Comparison of ENCODE assay signal across 8 mouse cellular contexts in the genomic region with DNA sequence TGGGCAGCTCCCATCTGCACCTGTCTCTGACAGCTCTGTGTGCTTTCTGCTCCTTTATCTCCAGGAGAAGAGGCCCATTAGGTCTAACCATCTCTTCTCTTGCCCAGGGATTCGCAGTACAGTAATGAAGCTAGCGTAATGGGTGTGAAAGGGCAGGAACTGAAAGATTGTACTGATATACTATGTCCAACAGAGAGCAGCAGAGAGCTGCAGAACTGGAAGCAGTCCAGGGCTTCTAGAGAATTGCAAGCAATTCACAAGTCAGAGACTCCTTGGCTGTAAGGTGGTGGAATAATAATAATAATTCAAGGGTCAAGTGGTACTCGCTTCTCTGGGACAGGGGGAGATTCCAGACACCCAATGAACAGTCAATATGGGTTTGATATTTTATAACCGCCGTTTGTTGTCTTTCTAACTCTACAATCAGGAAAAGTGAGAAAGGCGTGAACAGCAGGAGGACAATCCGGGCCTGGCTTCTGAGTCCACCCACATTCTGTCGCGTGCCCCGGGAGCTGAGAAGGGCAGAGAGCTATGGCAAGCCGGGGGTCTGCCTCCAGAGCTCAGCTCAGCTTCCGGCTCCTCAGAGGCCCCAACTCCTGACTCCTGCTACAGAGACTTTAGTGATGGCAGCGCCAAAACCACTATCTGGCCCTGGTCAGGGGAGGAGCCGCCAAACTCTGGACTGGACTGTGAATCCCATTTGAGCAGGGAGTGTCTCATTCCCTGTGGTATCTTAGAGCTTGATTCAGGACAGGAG. TPM values are rescaled to one million over a fixed set of nuclear protein-coding genes. Genes with fewer than 3 reads are reported as not detected.
DNase-seq lines count a peak whose midpoint lies in the region; ATAC-seq and TF ChIP-seq lines count a peak whose summit lies in the region.

No protein-coding gene starts in this region.

- peak; percentile 65 for DNase-seq in Muller cell, postnatal 12 days (ENCODE audit: inconsistent ontology term)
- peak; percentile 68 to 82 for DNase-seq in cerebellum, adult 18-20 months
- DNase-seq in heart, postnatal 36 days, result peak; percentile 68 to 72
- DNase-seq in kidney, postnatal 4 days, result peak; percentile 65 to 74
- peak in 1 of 3 experiments; percentile 36 for DNase-seq in liver, embryonic 14.5 days (ENCODE audit: low read depth in 3 of 3, low spot score in 3 of 3)
- DNase-seq in neural tube, embryonic 11.5 days (ENCODE audit: low spot score), result peak; percentile 75
- DNase-seq in urinary bladder, postnatal 25 days (ENCODE audit: low spot score), result peak; percentile 52

- peak; percentile 62 for TF ChIP-seq CTCF in liver, embryonic 14.5 days (IDR thresholded peaks at IDR 0.05; ENCODE audit: low read depth)

- no peaks in the 10 kb centered on the region for H3K9me3 ChIP-seq in liver, embryonic 14.5 days (ENCODE audit: control insufficient read depth, low read length)
- H3K9me3 ChIP-seq in neural tube, embryonic 11.5 days (ENCODE audit: control insufficient read depth, low read length), result no peaks in the 10 kb centered on the region

- H3K4me3 ChIP-seq in liver, embryonic 14.5 days (ENCODE audit: insufficient read depth in 1 of 2, low read depth in 2 of 2, low read length in 2 of 2), result no peak overlapping the region
- no peak overlapping the region for H3K4me3 ChIP-seq in neural tube, embryonic 11.5 days (ENCODE audit: low read depth, low read length)

- H3K4me1 ChIP-seq in liver, embryonic 14.5 days (replicated peaks; ENCODE audit: control insufficient read depth in 2 of 2, insufficient read depth in 2 of 2, low read length in 1 of 2), result no peaks in the 10 kb centered on the region
- H3K4me1 ChIP-seq in neural tube, embryonic 11.5 days (ENCODE audit: control insufficient read depth, insufficient read depth, low read length), result no peaks in the 10 kb centered on the region

- H3K9ac ChIP-seq in liver, embryonic 14.5 days (replicated peaks), result no peak overlapping the region
- 0 out of 2 replicates have a peak overlapping the region, but pooled peaks have one; percentile 7 for H3K9ac ChIP-seq in neural tube, embryonic 11.5 days (ENCODE audit: low read length)

- WGBS in liver, embryonic 14.5 days (ENCODE audit: insufficient replicate concordance), result 24% methylated on average over 14 of the region's 14 CpGs
- WGBS in neural tube, embryonic 11.5 days, result 31% methylated on average over 14 of the region's 14 CpGs

- intact Hi-C loops in heart, postnatal 36 days (cut with DNase I), result loop anchor here (1.0 to 10.0 kb wide), 3 partner anchors 141 to 870 kb away; no protein-coding TSS in a partner anchor

- no peak for TF ChIP-seq EP300 in liver, embryonic 14.5 days (IDR thresholded peaks at IDR 0.05; ENCODE audit: low read depth)

- ATAC-seq in frontal cortex, adult (ENCODE audit: low TSS enrichment), result peak; percentile 88
- ATAC-seq in liver, embryonic 14.5 days (ENCODE audit: insufficient read depth), result no peak
- ATAC-seq in neural tube, embryonic 11.5 days (ENCODE audit: insufficient read depth, low FRiP score, low TSS enrichment), result peak; percentile 45; the same call in 1 of the 2 replicates

- H3K36me3 ChIP-seq in liver, embryonic 14.5 days (replicated peaks; ENCODE audit: control insufficient read depth, insufficient read depth, low read depth), result no peaks in the 10 kb centered on the region
- peaks cover 4% of the 10 kb centered on the region; the same call in 1 of the 2 replicates for H3K36me3 ChIP-seq in neural tube, embryonic 11.5 days (ENCODE audit: control insufficient read depth, insufficient read depth, low read length)

- H3K4me2 ChIP-seq in liver, embryonic 14.5 days (ENCODE audit: low read depth), result no peak overlapping the region
- H3K4me2 ChIP-seq in neural tube, embryonic 11.5 days (ENCODE audit: low read depth), result peak overlapping the region; percentile 15; the same call in 1 of the 2 replicates

- H3K27ac ChIP-seq in liver, embryonic 14.5 days, result no peak overlapping the region
- H3K27ac ChIP-seq in neural tube, embryonic 11.5 days (ENCODE audit: low read depth, low read length), result no peak overlapping the region

- H3K27me3 ChIP-seq in liver, embryonic 14.5 days (ENCODE audit: control insufficient read depth, insufficient read depth, low read length), result no peaks in the 10 kb centered on the region
- H3K27me3 ChIP-seq in neural tube, embryonic 11.5 days (ENCODE audit: control insufficient read depth, insufficient read depth, low read length), result no peaks in the 10 kb centered on the region

RNA-seq across cellular contexts. Expression of a gene that starts 19.3 kb away (rescaled TPM):
- total RNA-seq in heart, postnatal 36 days (2021), result 10 to 100 TPM; 21.0 to 21.6 TPM
- polyA plus RNA-seq in liver, embryonic 14.5 days (2012; rRNA removed), result 10.5 and 12.8 TPM in 2 replicates
- polyA plus RNA-seq in liver, embryonic 14.5 days (2014; fragmentation: Nextera tagmentation; extraction: Ambion mirVana), result 12.8 and 13.3 TPM in 2 replicates
- 68.5 and 71.4 TPM in 2 replicates for polyA plus RNA-seq in neural tube, embryonic 11.5 days (2014; fragmentation: Nextera tagmentation; extraction: Ambion mirVana)

RNA-seq across cellular contexts. Expression of a gene that starts 19.5 kb away (rescaled TPM):
- 1 to 10 TPM; 6.8 to 6.9 TPM for total RNA-seq in heart, postnatal 36 days (2021)
- polyA plus RNA-seq in liver, embryonic 14.5 days (2012; rRNA removed), result 5.2 and 5.7 TPM in 2 replicates
- polyA plus RNA-seq in liver, embryonic 14.5 days (2014; fragmentation: Nextera tagmentation; extraction: Ambion mirVana), result 6.0 and 7.0 TPM in 2 replicates
- polyA plus RNA-seq in neural tube, embryonic 11.5 days (2014; fragmentation: Nextera tagmentation; extraction: Ambion mirVana), result 8.2 and 9.9 TPM in 2 replicates

RNA-seq across cellular contexts. Expression of a gene that starts 33.8 kb away (rescaled TPM):
- under 1 TPM; 0.41 to 0.42 TPM for total RNA-seq in heart, postnatal 36 days (2021)
- 0.49 and 0.55 TPM in 2 replicates for polyA plus RNA-seq in liver, embryonic 14.5 days (2012; rRNA removed)
- 0.13 TPM in 2 replicates for polyA plus RNA-seq in liver, embryonic 14.5 days (2014; fragmentation: Nextera tagmentation; extraction: Ambion mirVana)
- 0.92 and 0.99 TPM in 2 replicates for polyA plus RNA-seq in neural tube, embryonic 11.5 days (2014; fragmentation: Nextera tagmentation; extraction: Ambion mirVana)
